8 mouse cellular contexts compared by ENCODE assay signal in the genomic region with DNA sequence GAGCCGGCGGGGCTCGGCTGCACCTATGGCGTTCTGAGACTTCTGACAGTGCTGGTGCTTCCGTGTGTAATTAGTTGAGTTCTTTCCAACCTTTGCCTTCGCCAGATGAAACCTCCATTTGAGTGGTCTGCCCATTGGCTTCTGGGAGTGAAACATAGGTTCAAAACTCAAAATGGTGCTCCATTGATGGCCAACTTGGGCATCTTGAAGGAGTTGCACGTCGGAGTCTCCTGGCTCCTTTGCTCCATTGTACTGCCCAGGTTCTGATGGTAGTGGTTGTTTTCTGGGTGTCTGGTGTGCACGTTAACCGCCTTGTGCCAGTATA. TPM values are rescaled to one million over a fixed set of nuclear protein-coding genes. Genes with fewer than 3 reads are reported as not detected.
A peak's percentile ranks its signal among the peaks of the same experiment; 100 is the strongest.
DNase-seq lines count a peak whose midpoint lies in the region; ATAC-seq and TF ChIP-seq lines count a peak whose summit lies in the region.

No protein-coding gene starts in this region.

- H3K9ac ChIP-seq in liver, adult 2 months (ENCODE audit: low read depth, low read length), result peak overlapping the region; percentile 98
- H3K9ac ChIP-seq in embryonic facial prominence, embryonic 12.5 days, result peak overlapping the region; percentile 99
- H3K9ac ChIP-seq in intestine, embryonic 14.5 days (ENCODE audit: low read length), result peak overlapping the region; percentile 94

- H3K4me2 ChIP-seq in embryonic facial prominence, embryonic 12.5 days (replicated peaks), result peak overlapping the region; percentile 83
- H3K4me2 ChIP-seq in intestine, embryonic 14.5 days (ENCODE audit: low read length), result peak overlapping the region; percentile 74
- H3K4me2 ChIP-seq in myocyte (ENCODE audit: low read depth), result peak overlapping the region; percentile 93

- H3K79me2 ChIP-seq in liver, adult 2 months (ENCODE audit: control insufficient read depth, insufficient read depth, low read length), result peaks cover 24% of the 10 kb centered on the region; the same call in 1 of the 2 replicates
- peaks cover 57% of the 10 kb centered on the region for H3K79me2 ChIP-seq in myocyte (ENCODE audit: control insufficient read depth, insufficient read depth)

- TF ChIP-seq CTCF in liver, adult 2 months (IDR thresholded peaks at IDR 0.05; ENCODE audit: low read depth, low read length), result no peak

- peak overlapping the region; percentile 86 for H3K4me3 ChIP-seq in liver, adult 2 months (ENCODE audit: insufficient read depth, low read depth, low read length)
- H3K4me3 ChIP-seq in embryonic facial prominence, embryonic 12.5 days, result peak overlapping the region; percentile 94
- peak overlapping the region; percentile 68 for H3K4me3 ChIP-seq in intestine, embryonic 14.5 days (ENCODE audit: low read depth, low read length)
- peak overlapping the region; percentile 74 for H3K4me3 ChIP-seq in myocyte

- DNase-seq in liver, adult 2 months (ENCODE audit: extremely low read depth, low read depth, low spot score), result no peak
- no peak for DNase-seq in liver
- DNase-seq in intestine, embryonic 14.5 days (ENCODE audit: low spot score), result peak; percentile 59
- no peak for DNase-seq in urinary bladder, postnatal 10 days (ENCODE audit: low spot score)
- no peak for DNase-seq in urinary bladder, postnatal 4 days (ENCODE audit: low spot score in 2 of 2)
- DNase-seq in right cerebral cortex, postnatal 14 days, result no peak

- no peak overlapping the region for H3K27ac ChIP-seq in liver, adult 2 months (replicated peaks; ENCODE audit: insufficient read depth, low read depth, low read length)
- H3K27ac ChIP-seq in embryonic facial prominence, embryonic 12.5 days, result peak overlapping the region; percentile 98
- H3K27ac ChIP-seq in intestine, embryonic 14.5 days (ENCODE audit: low read depth), result no peak overlapping the region

- no peak for TF ChIP-seq POLR2A in liver, adult 2 months (IDR thresholded peaks at IDR 0.05; ENCODE audit: extremely low read depth, insufficient read depth, low read length)
- TF ChIP-seq POLR2A in myocyte (IDR thresholded peaks at IDR 0.05; ENCODE audit: insufficient read length, low read depth), result no peak

- no peak overlapping the region for H3ac ChIP-seq in myocyte (ENCODE audit: control insufficient read depth, insufficient read length)

- H3K27me3 ChIP-seq in liver, adult 2 months (ENCODE audit: control insufficient read depth, insufficient read depth, low read length), result no peaks in the 10 kb centered on the region
- H3K27me3 ChIP-seq in embryonic facial prominence, embryonic 12.5 days, result 0 out of 2 replicates have a peak, but pooled peaks cover 3% of the 10 kb centered on the region
- H3K27me3 ChIP-seq in intestine, embryonic 14.5 days (replicated peaks; ENCODE audit: control insufficient read depth, insufficient read depth, low read length), result no peaks in the 10 kb centered on the region
- H3K27me3 ChIP-seq in myocyte (ENCODE audit: control insufficient read depth, insufficient read depth, insufficient read length), result peaks cover 4% of the 10 kb centered on the region

- 24% methylated on average over 10 of the region's 10 CpGs for WGBS in liver, adult 2 months
- 5% methylated on average over 10 of the region's 10 CpGs for WGBS in embryonic facial prominence, embryonic 12.5 days
- WGBS in intestine, embryonic 14.5 days, result 9% methylated on average over 10 of the region's 10 CpGs

- H3K36me3 ChIP-seq in liver, adult 2 months (ENCODE audit: control insufficient read depth, insufficient read depth, low read length), result no peaks in the 10 kb centered on the region
- no peaks in the 10 kb centered on the region for H3K36me3 ChIP-seq in embryonic facial prominence, embryonic 12.5 days
- no peaks in the 10 kb centered on the region for H3K36me3 ChIP-seq in intestine, embryonic 14.5 days (ENCODE audit: control insufficient read depth, insufficient read depth, low read length)
- no peaks in the 10 kb centered on the region for H3K36me3 ChIP-seq in myocyte (ENCODE audit: control insufficient read depth, insufficient read depth)

- no peak for ATAC-seq in embryonic facial prominence, embryonic 12.5 days (ENCODE audit: insufficient number of reproducible peaks, insufficient read depth, low FRiP score, low TSS enrichment)
- ATAC-seq in intestine, embryonic 14.5 days (replicated peaks; ENCODE audit: low FRiP score, low TSS enrichment, low read depth), result no peak

- H3K4me1 ChIP-seq in liver, adult 2 months (ENCODE audit: control insufficient read depth, insufficient read depth, low read length), result peaks cover 13% of the 10 kb centered on the region
- H3K4me1 ChIP-seq in embryonic facial prominence, embryonic 12.5 days, result peaks cover 37% of the 10 kb centered on the region
- peaks cover 37% of the 10 kb centered on the region for H3K4me1 ChIP-seq in intestine, embryonic 14.5 days (replicated peaks; ENCODE audit: control insufficient read depth, insufficient read depth, low read length)

- H3K9me3 ChIP-seq in embryonic facial prominence, embryonic 12.5 days, result no peaks in the 10 kb centered on the region
- H3K9me3 ChIP-seq in intestine, embryonic 14.5 days (ENCODE audit: control insufficient read depth, low read length), result no peaks in the 10 kb centered on the region

TF ChIP-seq in myocyte, 11 proteins besides CTCF, POLR2A, EP300 and RAD21:
- TF ChIP-seq MYOG (IDR thresholded peaks at IDR 0.05; ENCODE audit: control insufficient read depth in 1 of 3, insufficient read depth in 1 of 3, insufficient read length in 2 of 3, low read depth in 2 of 3), result no peak
- TF ChIP-seq REST (IDR thresholded peaks at IDR 0.05; ENCODE audit: insufficient read depth, insufficient read length), result no peak
- no peak for TF ChIP-seq CEBPB (IDR thresholded peaks at IDR 0.05; ENCODE audit: insufficient read depth, poor library complexity, severe bottlenecking)
- TF ChIP-seq MAX (IDR thresholded peaks at IDR 0.05; ENCODE audit: low read depth), result no peak
- TF ChIP-seq POLR2AphosphoS2 (IDR thresholded peaks at IDR 0.05; ENCODE audit: insufficient read length, low read depth), result no peak
- TF ChIP-seq E2F4 (IDR thresholded peaks at IDR 0.05; ENCODE audit: insufficient read depth), result no peak
- TF ChIP-seq SRF (IDR thresholded peaks at IDR 0.05; ENCODE audit: control insufficient read depth, insufficient read length, low read depth), result no peak
- no peak for TF ChIP-seq USF1 (IDR thresholded peaks at IDR 0.05; ENCODE audit: low read depth)
- TF ChIP-seq TCF3 (IDR thresholded peaks at IDR 0.05; ENCODE audit: insufficient read length, low read depth), result no peak
- TF ChIP-seq TCF12 (IDR thresholded peaks at IDR 0.05; ENCODE audit: insufficient read depth, poor library complexity, severe bottlenecking), result no peak
- TF ChIP-seq MYOD1 (IDR thresholded peaks at IDR 0.05; ENCODE audit: control insufficient read depth in 1 of 3, insufficient read length in 2 of 3, low read depth in 2 of 3), result no peak

RNA-seq across cellular contexts. Expression of gene Tnrc6c, which starts 1.9 kb away (rescaled TPM):
- total RNA-seq in liver, adult 2 months (2014; rRNA removed), result 6.3 and 8.3 TPM in 2 replicates
- polyA plus RNA-seq in liver, adult 2 months (2012; rRNA removed), result 4.1 and 5.7 TPM in 2 replicates
- 23.9 and 26.1 TPM in 2 replicates for polyA plus RNA-seq in embryonic facial prominence, embryonic 12.5 days (2016; fragmentation: Nextera tagmentation; extraction: Ambion mirVana)
- 12.6 and 13.8 TPM in 2 replicates for polyA plus RNA-seq in intestine, embryonic 14.5 days (2014; fragmentation: Nextera tagmentation; extraction: Ambion mirVana)
- polyA plus RNA-seq in myocyte (2012; fragmentation: generic; extraction: Trizol), result 7.4 TPM
